Mouse (Mus musculus) forebrain, embryonic 10.5 days (tissue): ENCODE measurements around the gene Gas7. TPM values are rescaled to one million over a fixed set of nuclear protein-coding genes. Genes with fewer than 3 reads are reported as not detected.

Experiments used
- DNase-seq: peaks from one replicate; pipeline ENCODE4 v3.0.0-alpha.2; 2017; ENCODE audit warnings: low spot score; ENCODE audit errors: extremely low spot score
- H3K27ac ChIP-seq: fragments of 300-500 bp; sonication (generic); 2 replicates; pipeline ENCODE4 v1.5.1; 2016; ENCODE audit warnings: mild to moderate bottlenecking
- H3K27me3 ChIP-seq: fragments of 300-500 bp; sonication (generic); 2 replicates; pipeline ENCODE4 v1.6.1; 2016; ENCODE audit warnings: mild to moderate bottlenecking; ENCODE audit not compliant: poor library complexity, severe bottlenecking
- H3K36me3 ChIP-seq: fragments of 300-500 bp; sonication (generic); replicated peaks from 2 replicates; pipeline ENCODE4 v1.6.1; 2016; ENCODE audit warnings: mild to moderate bottlenecking, moderate library complexity
- H3K4me1 ChIP-seq: fragments of 300-500 bp; sonication (generic); 2 replicates; pipeline ENCODE4 v1.6.1; 2016
- H3K4me3 ChIP-seq: fragments of 300-500 bp; sonication (generic); 2 replicates; pipeline ENCODE4 v1.5.1; 2016; ENCODE audit warnings: mild to moderate bottlenecking, moderate library complexity
- H3K9me3 ChIP-seq: fragments of 300-500 bp; sonication (generic); 2 replicates; pipeline ENCODE4 v1.6.1; 2016; ENCODE audit warnings: mild to moderate bottlenecking, moderate library complexity
- WGBS: fragments of 180-500 bp; shearing (Covaris S2); methylation state at CpG from one replicate; pipeline ENCODE4 v1.1.7; 2016; 5-methylcytosine and 5-hydroxymethylcytosine counted together
- polyA plus RNA-seq: library from polyadenylated mRNA; unstranded; fragments of >200 nt; fragmentation: Nextera tagmentation; extraction: Ambion mirVana; gene quantifications from 2 replicates; pipeline ENCODE4 v1.2.1, GENCODE M21; 2016

The Gas7 gene
- polyA plus RNA-seq, 1 experiment from 2014 or later: 3.1 TPM

DNA sequence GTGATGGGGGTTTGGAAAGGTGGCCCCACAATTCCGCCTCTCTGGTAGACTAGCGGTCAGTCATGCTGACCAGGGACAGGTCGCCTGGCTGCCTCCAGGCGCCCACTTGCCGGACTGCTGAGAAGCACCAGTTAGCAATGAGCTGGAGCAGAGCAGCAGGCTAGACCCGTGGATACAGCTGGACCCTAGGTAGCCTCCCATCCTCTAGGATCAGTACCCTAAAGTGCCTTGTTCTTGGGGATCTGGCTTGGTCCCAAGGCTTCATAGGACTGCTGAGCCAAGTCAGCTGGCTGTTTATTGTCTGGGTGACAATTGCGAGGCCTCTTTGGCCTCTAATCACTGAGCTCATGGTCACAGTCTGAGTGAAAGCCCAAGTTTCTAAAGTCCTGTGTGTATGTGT, 792 bp downstream of the Gas7 start:
- 0 out of 2 replicates have a peak overlapping the region, but pooled peaks have one; percentile 82 for H3K27ac ChIP-seq
- peaks cover 68% of the 10 kb centered on the region for H3K27me3 ChIP-seq
- no peak for DNase-seq
- no peaks in the 10 kb centered on the region for H3K36me3 ChIP-seq
- 10% methylated on average over 7 of the region's 7 CpGs for WGBS
- peaks cover 26% of the 10 kb centered on the region for H3K4me1 ChIP-seq
- H3K9me3 ChIP-seq: no peaks in the 10 kb centered on the region
- peak overlapping the region; percentile 80 for H3K4me3 ChIP-seq

DNA sequence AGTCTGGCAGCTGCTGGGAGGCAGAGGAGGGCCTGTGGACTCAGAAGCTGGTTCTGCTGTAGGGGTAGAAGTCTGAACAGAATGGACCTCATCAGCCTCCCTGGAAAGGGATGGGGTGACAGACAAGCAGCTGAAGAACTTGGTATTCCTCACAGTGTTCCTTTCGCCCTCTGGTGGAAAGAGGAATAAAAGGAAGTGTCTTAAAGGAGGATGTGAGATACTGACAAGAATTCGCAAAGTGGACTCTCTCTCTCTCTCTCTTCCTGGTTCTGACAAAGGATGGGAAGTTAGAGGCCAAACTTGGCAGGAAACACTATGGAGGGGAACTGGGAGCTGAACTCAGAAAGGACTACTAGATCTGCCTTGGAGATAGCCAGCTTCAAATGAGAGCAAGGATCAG, 2.9 kb downstream of the Gas7 start:
- DNase-seq: no peak
- 37% methylated on average over 2 of the region's 2 CpGs for WGBS

DNA sequence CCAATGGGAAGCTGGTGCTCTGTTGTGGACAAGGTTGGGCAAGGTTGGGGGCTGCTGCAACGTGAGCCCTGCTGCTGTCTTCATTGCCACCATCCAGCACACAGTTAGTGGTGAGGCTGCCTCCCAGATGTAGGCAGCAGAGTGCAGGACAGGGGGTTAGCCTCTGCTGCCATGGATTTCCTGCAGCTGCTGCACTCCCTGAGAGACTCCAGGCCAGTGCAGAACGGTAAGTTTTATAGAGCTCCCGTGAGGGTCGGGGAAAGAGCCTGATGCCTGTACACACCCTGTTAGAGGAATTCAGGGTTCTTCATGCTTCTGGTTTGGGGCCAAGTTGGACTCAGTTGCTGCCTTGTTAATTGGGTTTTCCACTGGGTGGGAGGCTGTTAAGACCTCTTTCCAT, 11.9 kb downstream of the Gas7 start:
- H3K27ac ChIP-seq: no peak overlapping the region
- H3K36me3 ChIP-seq: no peaks in the 10 kb centered on the region
- H3K4me1 ChIP-seq: peaks cover 7% of the 10 kb centered on the region; the same call in 1 of the 2 replicates
- no peak for DNase-seq
- H3K4me3 ChIP-seq: no peak overlapping the region
- no peaks in the 10 kb centered on the region for H3K27me3 ChIP-seq
- WGBS: 81% methylated on average over 4 of the region's 4 CpGs
- H3K9me3 ChIP-seq: no peaks in the 10 kb centered on the region

More for the DNA sequence above, 2.9 kb downstream of the Gas7 start:
- peaks cover 41% of the 10 kb centered on the region for H3K4me1 ChIP-seq
- no peaks in the 10 kb centered on the region for H3K36me3 ChIP-seq
- H3K27ac ChIP-seq: no peak overlapping the region
- no peaks in the 10 kb centered on the region for H3K9me3 ChIP-seq
- H3K4me3 ChIP-seq: no peak overlapping the region
- peaks cover 52% of the 10 kb centered on the region for H3K27me3 ChIP-seq

DNA sequence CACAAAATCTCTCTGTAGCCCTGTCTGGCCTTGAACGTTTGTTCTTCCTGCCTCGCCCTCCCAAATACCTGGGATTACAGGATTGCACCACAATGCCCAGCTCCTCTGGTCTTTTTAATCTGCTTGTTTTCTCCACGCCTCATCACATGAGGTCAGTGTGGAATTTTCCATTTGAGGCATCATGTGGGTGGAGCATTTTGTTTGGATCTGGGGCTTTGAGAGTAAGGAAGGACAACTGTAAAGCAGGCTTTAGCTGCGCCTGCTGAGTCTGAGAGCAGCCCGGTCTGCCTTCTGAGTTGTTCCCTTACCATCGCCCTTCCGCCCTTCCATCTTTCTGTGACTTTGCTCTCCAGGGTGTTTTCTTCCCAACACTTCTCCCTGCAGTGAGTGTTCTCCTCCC, 13.6 kb downstream of the Gas7 start:
- Histone ChIP-seq H3K4me1 (0 out of 2 replicates have a peak, but pooled peaks cover 3% of the 10 kb centered on the region), H3K4me3 (no peak overlapping the region), H3K27me3 (no peaks in the 10 kb centered on the region), H3K9me3 (no peaks in the 10 kb centered on the region), H3K36me3 (no peaks in the 10 kb centered on the region), H3K27ac (no peak overlapping the region)
- 70% methylated on average over 7 of the region's 7 CpGs for WGBS
- no peak for DNase-seq

DNA sequence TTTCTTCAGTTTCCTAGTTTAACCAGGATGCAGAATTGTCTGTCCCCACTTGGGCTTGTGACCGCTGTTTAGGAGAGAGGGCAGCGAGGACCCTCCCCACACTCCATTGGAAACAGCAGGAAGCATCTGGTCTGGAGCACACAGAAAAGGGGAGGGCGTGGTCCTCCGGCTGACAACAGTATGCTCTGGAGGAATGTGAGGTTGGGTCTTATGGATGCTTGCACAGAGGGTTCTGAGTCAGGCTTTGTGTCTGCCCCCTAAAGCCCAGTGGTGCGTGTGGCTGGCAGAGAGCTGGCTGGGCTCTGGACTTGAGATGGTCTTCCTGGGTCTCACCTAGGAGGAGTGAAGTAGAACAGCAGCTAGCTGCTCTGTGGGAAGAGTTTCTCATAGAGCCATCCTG, 19.4 kb downstream of the Gas7 start:
- Histone ChIP-seq H3K27ac (no peak overlapping the region), H3K4me3 (no peak overlapping the region), H3K9me3 (no peaks in the 10 kb centered on the region), H3K27me3 (no peaks in the 10 kb centered on the region), H3K36me3 (no peaks in the 10 kb centered on the region), H3K4me1 (peaks cover 15% of the 10 kb centered on the region)
- no peak for DNase-seq
- WGBS: 66% methylated on average over 5 of the region's 5 CpGs

DNA sequence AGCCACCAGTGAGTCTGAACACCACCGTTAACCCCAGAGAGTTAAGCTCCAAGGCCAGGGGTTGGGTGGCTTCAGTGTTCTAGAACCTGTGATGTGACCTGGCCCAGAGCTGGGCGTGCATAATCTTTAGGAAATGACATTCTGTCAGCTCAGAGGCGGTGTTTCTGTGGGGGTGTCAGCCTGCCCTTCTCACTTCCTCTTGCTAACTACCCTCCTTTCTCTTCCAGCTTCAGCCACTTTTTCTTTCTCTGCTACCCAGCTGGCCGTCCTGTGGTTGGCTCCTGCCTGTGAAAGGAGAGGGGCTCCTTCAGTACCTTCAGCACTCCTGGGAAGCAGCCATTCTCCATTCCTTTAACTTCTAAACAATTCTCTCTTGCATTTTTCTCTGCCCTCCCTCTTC, 24.3 kb downstream of the Gas7 start:
- H3K27me3 ChIP-seq: no peaks in the 10 kb centered on the region
- no peaks in the 10 kb centered on the region for H3K36me3 ChIP-seq
- 44% methylated on average over 4 of the region's 4 CpGs for WGBS
- no peak overlapping the region for H3K27ac ChIP-seq
- H3K9me3 ChIP-seq: no peaks in the 10 kb centered on the region
- DNase-seq: no peak
- H3K4me1 ChIP-seq: peaks cover 15% of the 10 kb centered on the region
- no peak overlapping the region for H3K4me3 ChIP-seq

DNA sequence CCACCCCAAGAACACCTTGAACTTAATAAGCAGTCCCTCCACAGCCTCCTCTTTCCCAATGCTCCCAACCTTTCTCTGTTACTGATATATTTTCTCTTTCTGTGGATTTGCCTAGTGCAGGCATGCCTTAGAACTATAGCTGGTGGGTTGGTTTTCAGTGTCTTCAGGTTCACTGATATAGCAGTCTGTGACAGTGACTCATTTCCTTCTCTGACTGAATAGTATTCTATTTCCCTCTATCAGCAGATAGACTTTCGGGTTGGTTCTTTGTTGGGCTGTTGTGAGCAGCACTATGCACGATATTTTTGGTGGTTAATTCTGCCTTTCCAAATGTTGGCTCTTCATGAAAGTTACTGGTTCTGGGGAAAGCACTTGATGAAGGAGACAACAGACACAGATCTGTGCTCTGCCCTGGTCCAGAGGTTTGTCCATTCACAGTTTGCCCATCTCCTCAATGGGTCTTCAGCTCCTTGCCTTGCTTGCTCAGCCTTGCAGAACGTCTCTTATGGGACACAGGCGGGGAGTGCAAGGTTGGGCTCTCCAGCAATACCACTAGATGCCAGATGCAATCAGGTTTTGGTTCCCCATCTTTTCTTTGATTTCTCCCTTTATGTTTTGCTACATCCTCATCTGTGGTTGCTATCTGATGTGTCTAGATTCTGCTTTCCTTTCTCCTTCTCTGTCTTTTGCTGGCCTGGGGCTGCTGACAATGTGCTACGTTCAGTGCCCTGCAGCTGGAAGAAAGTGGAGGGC, 25.1 kb downstream of the Gas7 start:
- no peaks in the 10 kb centered on the region for H3K27me3 ChIP-seq
- H3K9me3 ChIP-seq: no peaks in the 10 kb centered on the region
- H3K27ac ChIP-seq: no peak overlapping the region
- 86% methylated on average over 5 of the region's 5 CpGs for WGBS
- H3K4me3 ChIP-seq: no peak overlapping the region
- no peaks in the 10 kb centered on the region for H3K36me3 ChIP-seq
- no peak for DNase-seq
- H3K4me1 ChIP-seq: peaks cover 11% of the 10 kb centered on the region

DNA sequence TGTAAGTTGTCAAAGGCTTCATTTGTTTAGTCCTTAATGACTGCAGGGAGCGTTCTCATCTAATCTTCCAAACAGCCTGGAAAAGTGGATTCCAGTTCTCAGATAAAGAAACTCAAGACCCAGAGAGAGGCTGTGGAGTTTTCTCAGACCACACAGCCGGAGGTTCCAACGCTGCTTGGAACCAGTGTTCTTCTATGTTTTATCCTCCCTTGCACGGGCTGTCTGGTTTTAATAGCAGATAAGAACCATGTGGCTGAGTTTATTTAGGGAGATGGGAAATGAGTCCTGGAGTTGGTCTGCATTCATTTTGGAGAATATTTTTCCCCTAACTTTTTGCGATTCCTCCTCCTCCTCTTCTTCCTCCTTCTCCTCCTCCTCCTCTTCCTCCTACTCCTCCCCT, 26.5 kb downstream of the Gas7 start:
- no peak for DNase-seq
- no peaks in the 10 kb centered on the region for H3K36me3 ChIP-seq
- peaks cover 11% of the 10 kb centered on the region for H3K4me1 ChIP-seq
- H3K27me3 ChIP-seq: no peaks in the 10 kb centered on the region
- H3K27ac ChIP-seq: no peak overlapping the region
- H3K9me3 ChIP-seq: no peaks in the 10 kb centered on the region
- 86% methylated on average over 5 of the region's 5 CpGs for WGBS
- no peak overlapping the region for H3K4me3 ChIP-seq

DNA sequence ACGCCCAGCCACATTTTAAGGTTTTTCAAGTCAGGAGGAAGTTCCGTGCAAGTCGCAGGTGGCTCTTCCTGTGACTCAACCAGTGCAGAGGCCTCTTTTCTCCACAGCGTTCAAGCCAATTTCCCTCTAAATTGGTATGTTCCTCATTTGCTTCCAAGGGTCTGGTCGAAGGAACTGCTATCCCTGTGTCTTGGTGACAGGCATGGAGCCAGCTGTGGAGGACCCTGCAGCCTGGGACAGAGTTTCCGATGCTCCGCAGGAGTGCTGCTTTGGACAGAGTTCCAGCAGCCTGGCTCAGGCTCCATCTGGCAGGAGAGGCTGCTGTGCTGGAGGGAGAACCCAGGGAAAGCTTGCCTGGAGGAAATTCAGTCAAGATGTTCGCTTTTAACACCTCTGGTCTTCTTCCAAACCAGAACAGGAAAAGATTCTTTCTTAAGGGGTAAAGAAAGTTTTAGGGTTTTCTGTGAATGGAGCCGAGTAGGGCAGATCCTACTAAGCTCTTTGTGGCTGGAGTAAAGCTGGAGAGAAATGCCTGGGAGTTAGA, 27.1 kb downstream of the Gas7 start:
- H3K9me3 ChIP-seq: no peaks in the 10 kb centered on the region
- 76% methylated on average over 9 of the region's 9 CpGs for WGBS
- no peak for DNase-seq
- H3K27me3 ChIP-seq: no peaks in the 10 kb centered on the region
- H3K4me3 ChIP-seq: no peak overlapping the region
- H3K27ac ChIP-seq: no peak overlapping the region
- H3K4me1 ChIP-seq: peaks cover 11% of the 10 kb centered on the region
- no peaks in the 10 kb centered on the region for H3K36me3 ChIP-seq

DNA sequence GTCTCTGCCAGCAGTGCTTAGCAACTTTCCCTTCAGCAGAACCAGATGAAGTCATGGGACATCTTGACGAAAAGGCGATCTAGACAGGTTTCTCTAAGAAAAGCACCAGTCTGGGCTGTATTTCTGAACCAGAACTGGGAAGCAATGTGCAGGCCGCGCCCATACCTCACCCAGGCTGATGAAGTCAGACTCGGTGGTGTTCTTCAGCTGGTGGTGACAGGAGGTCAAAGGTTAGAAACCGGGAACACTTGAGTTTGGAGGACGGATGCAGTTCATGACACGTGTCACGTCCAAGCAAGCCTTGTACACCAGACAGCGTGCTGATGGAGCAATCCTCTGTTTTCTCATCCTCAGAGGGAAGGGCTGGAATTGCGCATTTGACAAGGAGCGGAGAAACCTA, 32.9 kb downstream of the Gas7 start:
- Histone ChIP-seq H3K4me1 (no peaks in the 10 kb centered on the region), H3K9me3 (no peaks in the 10 kb centered on the region), H3K27me3 (no peaks in the 10 kb centered on the region), H3K27ac (no peak overlapping the region), H3K4me3 (no peak overlapping the region), H3K36me3 (no peaks in the 10 kb centered on the region)
- DNase-seq: no peak
- 93% methylated on average over 12 of the region's 12 CpGs for WGBS

DNA sequence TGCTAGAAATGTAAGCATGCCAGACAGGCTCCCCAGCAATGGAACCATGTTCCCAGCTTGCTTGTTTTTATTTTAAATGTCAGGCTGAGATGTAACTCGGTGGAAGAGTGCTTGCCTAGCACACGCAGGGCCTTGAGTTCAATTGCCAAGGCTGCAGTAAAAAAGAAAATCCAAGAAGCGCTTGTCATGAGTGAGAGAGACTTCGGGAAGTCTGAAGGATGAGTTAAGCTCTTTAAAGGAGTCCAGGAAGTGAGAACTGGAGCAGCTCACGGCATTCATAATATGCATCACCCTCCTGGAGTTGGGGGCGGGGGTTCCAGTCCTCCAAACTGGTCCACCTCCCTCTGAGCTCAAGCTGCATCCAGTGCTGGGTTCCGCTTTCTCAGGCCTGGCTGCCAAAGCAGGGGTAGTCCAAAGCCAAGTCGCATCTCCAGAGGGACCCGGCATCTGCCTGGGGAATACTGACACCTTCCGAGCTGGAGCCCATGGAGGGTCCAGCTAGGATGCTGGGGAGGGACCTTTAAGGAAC, 34.5 kb downstream of the Gas7 start:
- 83% methylated on average over 10 of the region's 10 CpGs for WGBS
- Histone ChIP-seq H3K4me3 (no peak overlapping the region), H3K4me1 (no peaks in the 10 kb centered on the region), H3K9me3 (no peaks in the 10 kb centered on the region), H3K27me3 (no peaks in the 10 kb centered on the region), H3K36me3 (no peaks in the 10 kb centered on the region), H3K27ac (no peak overlapping the region)
- DNase-seq: no peak

DNA sequence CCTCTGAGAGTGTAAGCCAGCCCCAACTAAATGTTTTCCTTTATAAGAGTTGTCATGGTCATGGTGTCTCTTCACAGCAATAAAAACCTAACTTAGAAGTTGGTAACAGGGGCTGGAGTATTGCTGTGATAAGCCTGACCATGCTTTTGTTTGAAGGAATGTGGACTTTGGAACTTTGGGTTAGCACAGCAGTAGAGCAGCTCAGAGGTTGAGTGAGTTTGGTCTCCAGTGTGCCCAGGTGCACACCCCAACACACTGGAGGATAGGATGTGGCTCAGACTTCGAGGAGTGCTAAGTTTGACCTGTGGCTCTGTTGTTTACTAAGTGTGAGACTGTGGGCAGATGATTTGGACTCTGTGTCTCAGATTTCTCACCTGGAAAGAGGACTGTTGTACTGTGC, 41.6 kb downstream of the Gas7 start:
- no peak overlapping the region for H3K27ac ChIP-seq
- no peaks in the 10 kb centered on the region for H3K36me3 ChIP-seq
- H3K4me3 ChIP-seq: no peak overlapping the region
- DNase-seq: no peak
- WGBS: 52% methylated on average over 1 of the region's 1 CpGs
- no peaks in the 10 kb centered on the region for H3K9me3 ChIP-seq
- no peaks in the 10 kb centered on the region for H3K27me3 ChIP-seq
- H3K4me1 ChIP-seq: no peaks in the 10 kb centered on the region

DNA sequence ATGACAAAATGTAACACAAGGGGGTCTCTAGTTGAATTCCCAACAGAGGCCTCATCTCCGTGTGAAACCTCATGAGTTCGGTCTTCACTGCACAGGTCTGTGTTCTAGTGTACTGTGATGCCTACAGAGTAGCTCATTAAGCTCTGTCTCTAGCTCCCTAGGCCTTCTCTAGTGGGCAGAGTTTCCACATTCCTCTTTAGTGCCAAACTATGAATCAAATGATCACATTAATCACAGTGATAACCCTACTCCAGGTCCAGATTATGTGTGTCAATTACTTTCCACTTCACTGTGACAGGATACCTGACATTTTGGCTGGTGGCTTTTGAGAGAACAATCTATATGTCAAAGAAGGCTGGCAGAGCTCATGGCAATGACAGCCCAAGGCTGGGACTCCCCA, 44.9 kb downstream of the Gas7 start:
- H3K27me3 ChIP-seq: no peaks in the 10 kb centered on the region
- H3K27ac ChIP-seq: no peak overlapping the region
- H3K36me3 ChIP-seq: no peaks in the 10 kb centered on the region
- 92% methylated on average over 2 of the region's 2 CpGs for WGBS
- no peak overlapping the region for H3K4me3 ChIP-seq
- DNase-seq: no peak
- no peaks in the 10 kb centered on the region for H3K9me3 ChIP-seq
- no peaks in the 10 kb centered on the region for H3K4me1 ChIP-seq
